ENCODE assay signal across 10 mouse cellular contexts in genomic region chr1:74091611-74092224, GRCm38 (mm10). TPM values are rescaled to one million over a fixed set of nuclear protein-coding genes. Genes with fewer than 3 reads are reported as not detected.
DNase-seq lines count a peak whose midpoint lies in the region; ATAC-seq and TF ChIP-seq lines count a peak whose summit lies in the region.
"Had no signal": no experiment of that assay in that cellular context is flagged by ENCODE, and none has a peak within 500 bp of the region (broad histone marks: within the 10 kb centered on the region; RNA-seq: fewer than 3 reads in every experiment).

No protein-coding gene starts in this region.

- H3K36me3 ChIP-seq in heart, embryonic 16.5 days (ENCODE audit: control insufficient read depth, insufficient read depth), result no peaks in the 10 kb centered on the region
- no peaks in the 10 kb centered on the region for H3K36me3 ChIP-seq in limb, embryonic 13.5 days

- no peak overlapping the region for H3K4me2 ChIP-seq in heart, embryonic 16.5 days (ENCODE audit: low read depth, low read length)
- H3K4me2 ChIP-seq in limb, embryonic 13.5 days (replicated peaks), result peak overlapping the region; percentile 85

- H3K4me1 ChIP-seq in heart, embryonic 16.5 days (ENCODE audit: control insufficient read depth, insufficient read depth, low read length), result peaks cover 27% of the 10 kb centered on the region
- peaks cover 9% of the 10 kb centered on the region for H3K4me1 ChIP-seq in embryonic fibroblast, embryonic 13.5 days (ENCODE audit: control insufficient read depth, insufficient read depth, low read length)
- H3K4me1 ChIP-seq in limb, embryonic 13.5 days, result peaks cover 80% of the 10 kb centered on the region

- H3K9ac ChIP-seq in heart, embryonic 16.5 days (ENCODE audit: low read length), result no peak overlapping the region
- H3K9ac ChIP-seq in limb, embryonic 13.5 days, result peak overlapping the region; percentile 73

- no peak overlapping the region for H3K4me3 ChIP-seq in heart, embryonic 16.5 days (ENCODE audit: low read length)
- no peak overlapping the region for H3K4me3 ChIP-seq in embryonic fibroblast, embryonic 13.5 days (ENCODE audit: insufficient read depth, low read length)
- peak overlapping the region; percentile 54 for H3K4me3 ChIP-seq in limb, embryonic 13.5 days

- ATAC-seq in heart, embryonic 16.5 days (replicated peaks; ENCODE audit: extremely low read depth, insufficient read depth, low FRiP score), result peak; percentile 49; the same call in 1 of the 2 replicates
- peak; percentile 77 for ATAC-seq in limb, embryonic 13.5 days (ENCODE audit: low FRiP score, low read depth)

- DNase-seq in heart, postnatal 25 days (ENCODE audit: low spot score), result no peak
- peak; percentile 79 for DNase-seq in ES-CJ7 (ENCODE audit: low read depth, low spot score)
- DNase-seq in layer of hippocampus, postnatal 14 days (ENCODE audit: low spot score in 2 of 2), result no peak
- DNase-seq in frontal cortex, postnatal 25 days (ENCODE audit: low spot score in 2 of 2), result no peak
- no peak for DNase-seq in left cerebral cortex, adult 11 months (ENCODE audit: low spot score)
- DNase-seq: layer of hippocampus, postnatal 36 days; right cerebral cortex, postnatal 14 days had no signal

- H3K27me3 ChIP-seq in heart, embryonic 16.5 days (ENCODE audit: control insufficient read depth, insufficient read depth, low read length), result no peaks in the 10 kb centered on the region
- H3K27me3 ChIP-seq in limb, embryonic 13.5 days, result peaks cover 3% of the 10 kb centered on the region; the same call in 1 of the 2 replicates

- no peaks in the 10 kb centered on the region for H3K9me3 ChIP-seq in heart, embryonic 16.5 days (replicated peaks; ENCODE audit: control insufficient read depth, low read length)
- no peaks in the 10 kb centered on the region for H3K9me3 ChIP-seq in limb, embryonic 13.5 days

- TF ChIP-seq CTCF in embryonic fibroblast, embryonic 13.5 days (IDR thresholded peaks at IDR 0.05; ENCODE audit: borderline replicate concordance, insufficient read depth, low read length), result no peak

- 42% methylated on average over 6 of the region's 6 CpGs for WGBS in heart, embryonic 16.5 days
- WGBS in limb, embryonic 13.5 days, result 15% methylated on average over 6 of the region's 6 CpGs

- peak; percentile 43; the same call in 1 of the 2 replicates for TF ChIP-seq POLR2A in embryonic fibroblast, embryonic 13.5 days (IDR thresholded peaks at IDR 0.05; ENCODE audit: low read depth, low read length)

- intact Hi-C loops in heart, postnatal 25 days (cut with DNase I), result no loop called here

- H3K27ac ChIP-seq in heart, embryonic 16.5 days (ENCODE audit: low read length), result peak overlapping the region; percentile 82
- H3K27ac ChIP-seq in embryonic fibroblast, embryonic 13.5 days (ENCODE audit: insufficient read depth, low read length), result peak overlapping the region; percentile 95
- peak overlapping the region; percentile 99 for H3K27ac ChIP-seq in limb, embryonic 13.5 days

RNA-seq across cellular contexts. Expression of gene Tns1, which starts 32.5 kb away (rescaled TPM):
- polyA plus RNA-seq in heart, embryonic 16.5 days (2015; fragmentation: Nextera tagmentation; extraction: Ambion mirVana), result 120 and 144 TPM in 2 replicates
- 100 to 1,000 TPM; 679 to 701 TPM for total RNA-seq in heart, postnatal 25 days (2021)
- polyA plus RNA-seq in embryonic fibroblast, embryonic 13.5 days (2011; ENCODE audit: insufficient read length, low read depth, missing spikeins), result 122 and 198 TPM in 2 replicates
- 44.4 and 45.1 TPM in 2 replicates for polyA plus RNA-seq in limb, embryonic 13.5 days (2015; fragmentation: Nextera tagmentation; extraction: Ambion mirVana)
- total RNA-seq in layer of hippocampus, postnatal 14 days (2021), result 10 to 100 TPM; 49.6 to 52.2 TPM

RNA-seq across cellular contexts. Expression of gene Rufy4, which starts 33.6 kb away (rescaled TPM):
- polyA plus RNA-seq in heart, embryonic 16.5 days (2015; fragmentation: Nextera tagmentation; extraction: Ambion mirVana), result 0.45 and 0.91 TPM in 2 replicates
- 1 to 10 TPM; 1.1 to 1.5 TPM for total RNA-seq in heart, postnatal 25 days (2021)
- 0.56 TPM in 1 of 2 replicates, not detected in the other for polyA plus RNA-seq in embryonic fibroblast, embryonic 13.5 days (2011; ENCODE audit: insufficient read length, low read depth, missing spikeins)
- polyA plus RNA-seq in limb, embryonic 13.5 days (2015; fragmentation: Nextera tagmentation; extraction: Ambion mirVana), result 0.15 and 0.33 TPM in 2 replicates
- total RNA-seq in layer of hippocampus, postnatal 14 days (2021), result under 1 TPM; 0.18 to 0.24 TPM
- total RNA-seq: layer of hippocampus, postnatal 36 days had no signal
